Mouse (Mus musculus) MEL (cell line): ENCODE results near the gene 2510009E07Rik. TPM values are rescaled to one million over a fixed set of nuclear protein-coding genes. Genes with fewer than 3 reads are reported as not detected.

ENCODE experiments used
- DNase-seq: peaks from one replicate; pipeline ENCODE4 v3.0.0; 2011; ENCODE audit warnings: low read depth, low spot score
- H3K27ac ChIP-seq: 2 replicates; pipeline ENCODE4 v1.5.1; 2012; ENCODE audit warnings: low read depth, mild to moderate bottlenecking, control low read depth, low read length, moderate library complexity; ENCODE audit not compliant: control insufficient read depth
- H3K27me3 ChIP-seq, 2 experiments: fragments of 150-350 bp in 1 of 2; sonication (generic) in 1 of 2; 2 replicates each; pipeline ENCODE4 v1.6.1; 2012; ENCODE audit warnings: low read length in 2 of 2, mild to moderate bottlenecking in 2 of 2, improper control_type of control experiment in 1 of 2, moderate library complexity in 1 of 2; ENCODE audit not compliant: insufficient read depth in 2 of 2, control insufficient read depth in 1 of 2
- H3K36me3 ChIP-seq, 2 experiments: 2 replicates each; pipeline ENCODE4 v1.6.1; 2012 to 2014; ENCODE audit warnings: low read length in 2 of 2, improper control_type of control experiment in 1 of 2, inconsistent platforms in 1 of 2, mild to moderate bottlenecking in 1 of 2; ENCODE audit not compliant: insufficient read depth in 2 of 2, control insufficient read depth in 1 of 2
- H3K4me1 ChIP-seq, 2 experiments: fragments of 150-350 bp in 1 of 2; sonication (generic) in 1 of 2; 2 replicates each; pipeline ENCODE4 v1.6.1; 2012; ENCODE audit warnings: low read length in 2 of 2, improper control_type of control experiment in 1 of 2, mild to moderate bottlenecking in 1 of 2; ENCODE audit not compliant: insufficient read depth in 2 of 2, control insufficient read depth in 1 of 2
- H3K4me3 ChIP-seq, 2 experiments: fragments of 150-350 bp in 1 of 2; sonication (generic) in 1 of 2; 2 replicates each; pipeline ENCODE4 v1.5.1; 2012; ENCODE audit warnings: low read depth in 2 of 2, low read length in 2 of 2, mild to moderate bottlenecking in 2 of 2, moderate library complexity in 2 of 2, control low read depth in 1 of 2, improper control_type of control experiment in 1 of 2; ENCODE audit not compliant: control insufficient read depth in 1 of 2, insufficient read depth in 1 of 2
- H3K79me2 ChIP-seq: 2 replicates; pipeline ENCODE4 v1.6.1; 2012; ENCODE audit warnings: mild to moderate bottlenecking, low read length, moderate library complexity; ENCODE audit not compliant: control insufficient read depth, poor library complexity, insufficient read depth
- H3K9ac ChIP-seq: 2 replicates; pipeline ENCODE4 v1.6.1; 2012; ENCODE audit warnings: low read depth, mild to moderate bottlenecking, control low read depth, low read length, moderate library complexity; ENCODE audit not compliant: control insufficient read depth, poor library complexity, severe bottlenecking
- H3K9me3 ChIP-seq: fragments of 150-350 bp; sonication (generic); replicated peaks from 2 replicates; pipeline ENCODE4 v1.6.1; 2012; ENCODE audit warnings: mild to moderate bottlenecking, low read length, improper control_type of control experiment, moderate library complexity; ENCODE audit not compliant: insufficient read depth
- CHD2 ChIP-seq: IDR thresholded peaks from 2 replicates; pipeline ENCODE4 v1.6.1; 2011; ENCODE audit warnings: low read length, improper control_type of control experiment
- E2F4 ChIP-seq: IDR thresholded peaks from 2 replicates; pipeline ENCODE4 v1.6.1; 2011; ENCODE audit warnings: low read depth, low read length, improper control_type of control experiment, borderline replicate concordance
- ELF1 ChIP-seq: IDR thresholded peaks from 2 replicates; pipeline ENCODE4 v1.6.1; 2014; ENCODE audit warnings: low read depth, mild to moderate bottlenecking, inconsistent platforms, low read length, improper control_type of control experiment, moderate library complexity
- EP300 ChIP-seq, 2 experiments: IDR thresholded peaks; 2 replicates each; pipeline ENCODE4 v1.6.1; 2011; ENCODE audit warnings: improper control_type of control experiment in 2 of 2, low read length in 2 of 2, low read depth in 1 of 2, mild to moderate bottlenecking in 1 of 2
- ETS1 ChIP-seq: IDR thresholded peaks from 2 replicates; pipeline ENCODE4 v1.6.1; 2012; ENCODE audit warnings: low read depth, mild to moderate bottlenecking, inconsistent platforms, low read length, improper control_type of control experiment, moderate library complexity
- GABPA ChIP-seq: IDR thresholded peaks from 2 replicates; pipeline ENCODE4 v1.6.1; 2012; ENCODE audit warnings: low read depth, mild to moderate bottlenecking, inconsistent platforms, low read length, improper control_type of control experiment, moderate library complexity
- GATA1 ChIP-seq: IDR thresholded peaks from 2 replicates; pipeline ENCODE4 v1.6.1; 2011; ENCODE audit warnings: low read depth, low read length, improper control_type of control experiment
- MAFK ChIP-seq: IDR thresholded peaks from 2 replicates; pipeline ENCODE4 v1.6.1; 2011; ENCODE audit warnings: low read depth, mild to moderate bottlenecking, low read length, improper control_type of control experiment, borderline replicate concordance
- MAZ ChIP-seq: IDR thresholded peaks from 2 replicates; pipeline ENCODE4 v1.6.1; 2012; ENCODE audit warnings: low read depth, mild to moderate bottlenecking, inconsistent platforms, low read length, improper control_type of control experiment
- MEF2A ChIP-seq: IDR thresholded peaks from 2 replicates; pipeline ENCODE4 v1.6.1; 2014; ENCODE audit warnings: low read depth, mild to moderate bottlenecking, inconsistent platforms, low read length, improper control_type of control experiment; ENCODE audit not compliant: poor library complexity, insufficient replicate concordance, severe bottlenecking; ENCODE audit errors: extremely low read depth
- MXI1 ChIP-seq: IDR thresholded peaks from 2 replicates; pipeline ENCODE4 v1.6.1; 2011; ENCODE audit warnings: mild to moderate bottlenecking, low read depth, low read length, improper control_type of control experiment
- MYB ChIP-seq: IDR thresholded peaks from 2 replicates; pipeline ENCODE4 v1.6.1; 2011; ENCODE audit warnings: mild to moderate bottlenecking, low read depth, low read length, improper control_type of control experiment
- MYC ChIP-seq: IDR thresholded peaks from 2 replicates; pipeline ENCODE4 v1.6.1; 2011; ENCODE audit warnings: low read depth, mild to moderate bottlenecking, low read length, improper control_type of control experiment, moderate library complexity
- NELFE ChIP-seq: IDR thresholded peaks from 2 replicates; pipeline ENCODE4 v1.6.1; 2011; ENCODE audit warnings: low read depth, low read length, improper control_type of control experiment
- POLR2A ChIP-seq, 2 experiments: IDR thresholded peaks; 2 replicates each; pipeline ENCODE4 v1.6.1; 2011 to 2012; ENCODE audit warnings: low read length in 2 of 2, mild to moderate bottlenecking in 2 of 2, control low read depth in 1 of 2, improper control_type of control experiment in 1 of 2, low read depth in 1 of 2, moderate library complexity in 1 of 2; ENCODE audit not compliant: control insufficient read depth in 1 of 2, insufficient read depth in 1 of 2, poor library complexity in 1 of 2
- POLR2AphosphoS5 ChIP-seq: IDR thresholded peaks from 2 replicates; pipeline ENCODE4 v1.6.1; 2012; ENCODE audit warnings: low read depth, borderline replicate concordance, mild to moderate bottlenecking, inconsistent platforms, low read length, moderate library complexity, mixed read lengths
- RCOR1 ChIP-seq: IDR thresholded peaks from 2 replicates; pipeline ENCODE4 v1.6.1; 2012; ENCODE audit warnings: low read depth, mild to moderate bottlenecking, inconsistent platforms, low read length, improper control_type of control experiment
- SIN3A ChIP-seq: IDR thresholded peaks from 2 replicates; pipeline ENCODE4 v1.6.1; 2012; ENCODE audit warnings: low read length, improper control_type of control experiment, inconsistent platforms
- TAL1 ChIP-seq: IDR thresholded peaks from 2 replicates; pipeline ENCODE4 v1.6.1; 2012; ENCODE audit warnings: mild to moderate bottlenecking, inconsistent platforms, low read length, moderate library complexity, mixed read lengths
- TBP ChIP-seq: IDR thresholded peaks from 2 replicates; pipeline ENCODE4 v1.8.0; 2011; ENCODE audit warnings: low read depth, low read length, improper control_type of control experiment
- TCF12 ChIP-seq: IDR thresholded peaks from 2 replicates; pipeline ENCODE4 v1.6.1; 2014; ENCODE audit warnings: low read depth, mild to moderate bottlenecking, inconsistent platforms, low read length, improper control_type of control experiment, moderate library complexity
- UBTF ChIP-seq: IDR thresholded peaks from 2 replicates; pipeline ENCODE4 v1.6.1; 2012; ENCODE audit warnings: low read depth, mild to moderate bottlenecking, inconsistent platforms, low read length, improper control_type of control experiment, moderate library complexity, borderline replicate concordance; ENCODE audit not compliant: insufficient read depth
- USF2 ChIP-seq, 2 experiments: IDR thresholded peaks; 2 replicates each; pipeline ENCODE4 v1.6.1; 2011 to 2012; ENCODE audit warnings: improper control_type of control experiment in 2 of 2, low read length in 2 of 2, borderline replicate concordance in 1 of 2, inconsistent platforms in 1 of 2, low read depth in 1 of 2, mild to moderate bottlenecking in 1 of 2; ENCODE audit not compliant: insufficient read depth in 1 of 2
- ZC3H11A ChIP-seq: IDR thresholded peaks from 2 replicates; pipeline ENCODE4 v1.6.1; 2012; ENCODE audit warnings: low read depth, mild to moderate bottlenecking, inconsistent platforms, low read length, improper control_type of control experiment
- ZKSCAN1 ChIP-seq: IDR thresholded peaks from 2 replicates; pipeline ENCODE4 v1.6.1; 2012; ENCODE audit warnings: low read depth, mild to moderate bottlenecking, inconsistent platforms, low read length, improper control_type of control experiment, moderate library complexity
- ZMIZ1 ChIP-seq: IDR thresholded peaks from 2 replicates; pipeline ENCODE4 v1.6.1; 2012; ENCODE audit warnings: low read depth, mild to moderate bottlenecking, inconsistent platforms, low read length, improper control_type of control experiment, moderate library complexity
- ZNF384 ChIP-seq: IDR thresholded peaks from 2 replicates; pipeline ENCODE4 v1.6.1; 2012; ENCODE audit warnings: low read depth, mild to moderate bottlenecking, inconsistent platforms, low read length, improper control_type of control experiment
- polyA plus RNA-seq, 2 experiments: library from polyadenylated mRNA; stranded (reverse) in 1 of 2; unstranded in 1 of 2; fragments of >175 nt in 1 of 2; fragments of >200 nt in 1 of 2; gene quantifications; 2 replicates each; pipeline versions ENCODE4 v1.2.1 to v1.2.4; 2012; ENCODE audit warnings: low replicate concordance in 2 of 2, low read depth in 1 of 2; ENCODE audit not compliant: insufficient read length in 2 of 2, insufficient read depth in 1 of 2, missing spikeins in 1 of 2
- total RNA-seq: library from RNA; depleted of rRNA; stranded (reverse); fragments of 300-350 nt; gene quantifications from 2 replicates; pipeline ENCODE4 v1.2.3, GENCODE M21; 2012

Gene 2510009E07Rik
- total and polyA plus RNA-seq, 3 experiments = not detected

GRCm38 (mm10) chr16:21742898-21743297, 48.4 kb upstream of the 2510009E07Rik start:
- peaks cover 0 to 13% of the 10 kb centered on the region in 2 experiments; a peak in 2 of 4 replicates for H3K36me3 ChIP-seq
- no peaks in the 10 kb centered on the region for H3K9me3 ChIP-seq
- no peaks in the 10 kb centered on the region for H3K79me2 ChIP-seq
- no peak overlapping the region for H3K4me3 ChIP-seq
- H3K9ac ChIP-seq = no peak overlapping the region
- TF ChIP-seq TBP (no peak), CHD2 (no peak), GABPA (no peak), MEF2A (no peak), UBTF (no peak), E2F4 (no peak), TAL1 (no peak), ZNF384 (no peak), USF2 (IDR thresholded peaks at IDR 0.05; ENCODE audit: borderline replicate concordance in 1 of 2, insufficient read depth in 1 of 2, low read depth in 1 of 2, low read length in 2 of 2) (no peak), ZKSCAN1 (no peak), POLR2AphosphoS5 (no peak), EP300 (IDR thresholded peaks at IDR 0.05; ENCODE audit: low read depth in 1 of 2, low read length in 2 of 2) (no peak), MAFK (no peak), ZMIZ1 (no peak), ELF1 (no peak), MYB (no peak), ZC3H11A (no peak), NELFE (no peak), GATA1 (no peak)
- H3K27ac ChIP-seq = peak overlapping the region; percentile 53
- peaks cover 18 to 22% of the 10 kb centered on the region in 2 experiments for H3K4me1 ChIP-seq
- no peaks in the 10 kb centered on the region for H3K27me3 ChIP-seq
- DNase-seq = no peak

GRCm38 (mm10) chr16:21742191-21742870, 47.9 kb upstream of the 2510009E07Rik start:
- peak; percentile 82 for DNase-seq
- Histone ChIP-seq H3K79me2 (no peaks in the 10 kb centered on the region), H3K36me3 (peaks cover 0 to 13% of the 10 kb centered on the region in 2 experiments; a peak in 2 of 4 replicates), H3K9me3 (no peaks in the 10 kb centered on the region), H3K9ac (peak overlapping the region; percentile 28), H3K4me3 (no peak overlapping the region)
- TF ChIP-seq MYC = 0 out of 2 replicates have a peak, but pooled peaks have one; percentile 25
- peak; percentile 78 for TF ChIP-seq ETS1
- peak; percentile 88 for TF ChIP-seq RCOR1
- peak; percentile 95 for TF ChIP-seq TCF12
- peak; percentile 80 for TF ChIP-seq TAL1
- TF ChIP-seq MAZ = no peak
- TF ChIP-seq MXI1 = 0 out of 2 replicates have a peak, but pooled peaks have one; percentile 33
- peak; percentile 46; the same call in 1 of the 2 replicates for TF ChIP-seq MYB
- TF ChIP-seq SIN3A = peak; percentile 71
- peak; percentile 87 for TF ChIP-seq GATA1
- TF ChIP-seq EP300 (IDR thresholded peaks at IDR 0.05; ENCODE audit: low read depth in 1 of 2, low read length in 2 of 2) = peak; percentile 92 to 95
- no peak for TF ChIP-seq ZMIZ1
- TF ChIP-seq POLR2A (IDR thresholded peaks at IDR 0.05; ENCODE audit: control insufficient read depth in 1 of 2, insufficient read depth in 1 of 2, low read depth in 1 of 2, low read length in 2 of 2, poor library complexity in 1 of 2) = no peak
- TF ChIP-seq, all 39 proteins: peak for 10
- Histone ChIP-seq H3K27ac (peak overlapping the region; percentile 68), H3K4me1 (peaks cover 18 to 22% of the 10 kb centered on the region in 2 experiments), H3K27me3 (no peaks in the 10 kb centered on the region)
